Mouse (Mus musculus) small intestine, adult 2 months (tissue): Measurements from ENCODE around the gene Gfap.

Experiments
- CTCF ChIP-seq: fragments of 200-500 bp; IDR thresholded peaks from 2 replicates; pipeline ENCODE4 v1.5.1; 2012; ENCODE audit warnings: low read depth, mild to moderate bottlenecking, control low read depth, inconsistent platforms, low read length, moderate library complexity, mixed read lengths; ENCODE audit not compliant: insufficient replicate concordance, insufficient read length; ENCODE audit errors: extremely low read depth
- POLR2A ChIP-seq: fragments of 200-500 bp; IDR thresholded peaks from 2 replicates; pipeline ENCODE4 v1.6.1; 2012; ENCODE audit warnings: low read depth, mild to moderate bottlenecking, control low read depth, inconsistent platforms, low read length, moderate library complexity

DNA sequence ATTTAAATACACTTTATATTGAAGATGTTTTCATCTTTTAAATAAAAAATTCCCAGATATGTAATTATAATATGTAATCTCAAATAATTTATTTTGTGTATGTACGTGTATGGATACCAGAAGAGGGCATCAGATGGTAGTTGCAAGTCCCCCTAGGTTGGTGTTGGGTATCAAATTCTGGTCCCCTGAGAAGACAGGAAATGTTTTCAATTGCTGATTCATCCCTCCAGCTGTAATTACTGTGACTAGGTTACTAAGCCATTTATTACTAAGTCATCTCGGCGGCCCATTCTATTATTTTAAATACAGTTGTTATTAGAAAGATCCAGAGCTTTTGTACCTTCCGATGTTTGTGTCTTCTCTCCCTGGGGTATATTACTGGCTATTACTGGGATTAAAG is 17.4 kb upstream of the Gfap start:
- no peak for TF ChIP-seq POLR2A
- no peak for TF ChIP-seq CTCF
